Mouse (Mus musculus): ENCODE measurements around the gene Them7.

Gene Them7

GRCm38 (mm10) chr2:105418629-105419227 is 194.6 kb downstream of the Them7 start:
- DNase-seq, result no peak

GRCm38 (mm10) chr2:105427447-105427846 is 203.3 kb downstream of the Them7 start:
- no peak for DNase-seq

- peak; percentile 54 for DNase-seq
These were observed 203.9 kb downstream of the Them7 start for GRCm38 (mm10) chr2:105428029-105428428.

- no peak for DNase-seq
These were observed 204.3 kb downstream of the Them7 start for GRCm38 (mm10) chr2:105428467-105428866.

Data from thymus, postnatal 25 days (tissue).